Mouse (Mus musculus): Measurements from ENCODE around the gene Oprm1. TPM values are rescaled to one million over a fixed set of nuclear protein-coding genes. Genes with fewer than 3 reads are reported as not detected.

Oprm1 gene
- polyA plus RNA-seq, 1 experiment from 2014 or later: not detected

DNA sequence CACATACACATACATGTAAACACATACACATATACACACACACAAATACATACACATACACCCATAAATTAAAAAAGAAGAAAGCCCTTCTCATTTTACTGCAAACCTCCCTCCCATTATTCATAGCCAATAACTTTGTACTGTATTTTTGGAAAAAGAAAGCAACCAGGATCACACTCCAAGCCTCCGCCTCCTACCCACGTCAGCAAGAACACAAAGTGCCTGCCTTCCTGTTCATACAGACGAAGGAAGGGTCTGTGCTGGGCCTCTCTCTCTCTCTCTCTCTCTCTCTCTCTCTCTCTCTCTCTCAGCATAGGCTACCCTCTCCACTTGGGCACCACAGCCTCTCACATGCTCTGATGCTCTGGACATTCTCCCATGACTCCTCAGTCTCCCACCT lies 137.5 kb downstream of the Oprm1 start:
- in situ Hi-C loops (cut with MboI; ENCODE audit: low pct_unique_long_range_greater_than_20kb): no loop called here
- ATAC-seq (no peak), DNase-seq (ENCODE audit: low read depth, low spot score) (no peak)
- no peaks in the 10 kb centered on the region for H3K27me3 ChIP-seq
- POLR2A ChIA-PET: no interaction called here
- CTCF ChIA-PET: no interaction called here
- no peak for TF ChIP-seq CTCF (IDR thresholded peaks at IDR 0.05)

DNA sequence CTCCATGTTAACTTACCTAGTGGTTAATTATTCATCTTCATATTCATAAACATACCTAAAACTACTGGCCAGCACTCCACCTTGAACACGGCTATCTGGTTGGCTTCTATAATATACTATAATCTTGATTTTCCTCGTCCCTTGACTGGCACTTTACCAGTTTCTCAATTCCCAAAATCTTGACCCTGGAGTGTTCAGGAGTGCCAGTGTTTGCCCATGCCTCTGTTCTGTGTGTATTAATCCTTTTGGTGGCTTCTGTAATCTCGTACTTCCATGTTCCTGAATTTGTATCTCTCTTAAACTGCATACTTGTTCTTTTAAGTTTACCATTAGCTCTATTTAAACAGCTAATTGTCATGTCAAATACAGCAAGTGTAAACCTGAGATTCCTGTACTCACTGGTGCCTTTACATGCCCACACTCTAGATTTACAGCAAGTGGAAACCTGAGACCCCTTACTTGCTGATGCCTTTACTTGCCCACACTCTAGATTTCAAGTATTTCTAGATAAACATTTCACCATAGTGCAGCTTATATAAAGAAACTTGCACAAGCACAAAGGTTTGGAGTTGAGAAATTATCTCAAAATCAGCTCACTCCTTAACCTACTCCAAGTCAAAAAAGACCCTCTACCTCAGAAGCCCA lies 138.5 kb downstream of the Oprm1 start:
- H3K27me3 ChIP-seq: no peaks in the 10 kb centered on the region
- TF ChIP-seq CTCF (IDR thresholded peaks at IDR 0.05): no peak
- POLR2A ChIA-PET: no interaction called here
- DNase-seq (ENCODE audit: low read depth, low spot score) (no peak), ATAC-seq (no peak)
- CTCF ChIA-PET: interaction anchor here (2.3 kb wide), 1 partner anchor 9 kb away, joined by 8 read pairs; no protein-coding TSS in a partner anchor
- in situ Hi-C loops (cut with MboI; ENCODE audit: low pct_unique_long_range_greater_than_20kb): no loop called here

DNA sequence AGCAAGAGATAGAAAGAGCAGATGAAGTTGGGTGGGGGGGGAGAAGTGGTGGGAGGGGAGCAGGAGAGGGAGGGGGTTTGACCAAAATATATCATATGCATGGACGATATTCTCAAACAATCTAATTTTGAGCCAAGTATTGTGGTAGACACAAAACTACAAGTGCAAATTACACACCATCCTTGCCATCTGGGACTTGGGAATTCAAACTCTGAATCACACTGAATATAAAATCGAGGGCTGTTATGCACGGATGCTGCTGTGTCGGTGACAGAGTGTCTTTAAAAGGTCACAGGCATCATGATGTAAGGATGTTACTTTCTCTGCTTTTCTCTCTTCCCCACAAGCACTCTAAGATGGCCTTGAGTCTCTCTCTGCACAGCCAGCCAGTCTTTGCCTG lies 141.8 kb downstream of the Oprm1 start:
- in situ Hi-C loops (cut with MboI; ENCODE audit: low pct_unique_long_range_greater_than_20kb): no loop called here
- ATAC-seq: no peak
- H3K27me3 ChIP-seq: no peaks in the 10 kb centered on the region
- no peak for DNase-seq (ENCODE audit: low read depth, low spot score)
- ChIA-PET CTCF (no interaction called here), POLR2A (interaction anchor here (0.7 kb wide), 1 partner anchor 297 kb away, joined by 3 read pairs; no protein-coding TSS in a partner anchor)
- no peak for TF ChIP-seq CTCF (IDR thresholded peaks at IDR 0.05)

DNA sequence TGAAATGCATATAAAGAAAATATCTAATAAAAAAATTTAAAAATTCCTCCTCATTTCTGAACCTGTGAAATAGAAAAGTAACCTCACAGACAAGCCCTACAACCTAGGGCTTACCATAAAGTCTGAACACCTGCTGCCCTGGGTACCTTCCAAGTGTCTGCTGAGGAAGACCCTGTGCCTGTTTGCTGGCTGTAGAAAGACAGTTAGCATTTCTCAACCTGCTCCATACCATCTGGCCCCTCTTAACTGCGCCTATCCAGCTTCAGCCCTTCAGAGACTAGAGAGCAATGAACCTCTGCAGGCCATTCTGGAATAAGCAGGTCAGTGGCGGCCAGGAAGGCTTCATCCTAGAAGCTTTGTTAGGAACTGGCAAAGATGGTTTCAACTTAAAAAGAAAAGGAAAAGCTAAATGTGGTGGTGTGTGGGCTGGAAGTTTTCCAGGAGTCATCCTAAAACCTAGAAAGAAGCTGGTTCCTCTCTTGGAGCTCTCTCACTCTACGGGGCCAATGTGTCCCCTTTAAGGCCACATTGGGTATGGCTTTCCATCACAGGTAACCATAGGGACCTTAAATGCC lies 143.6 kb downstream of the Oprm1 start:
- no peak for DNase-seq (ENCODE audit: low read depth, low spot score)
- no peaks in the 10 kb centered on the region for H3K27me3 ChIP-seq
- no peak for TF ChIP-seq CTCF (IDR thresholded peaks at IDR 0.05)
- ChIA-PET CTCF (no interaction called here), POLR2A (no interaction called here)
- in situ Hi-C loops (cut with MboI; ENCODE audit: low pct_unique_long_range_greater_than_20kb): no loop called here
- no peak for ATAC-seq

DNA sequence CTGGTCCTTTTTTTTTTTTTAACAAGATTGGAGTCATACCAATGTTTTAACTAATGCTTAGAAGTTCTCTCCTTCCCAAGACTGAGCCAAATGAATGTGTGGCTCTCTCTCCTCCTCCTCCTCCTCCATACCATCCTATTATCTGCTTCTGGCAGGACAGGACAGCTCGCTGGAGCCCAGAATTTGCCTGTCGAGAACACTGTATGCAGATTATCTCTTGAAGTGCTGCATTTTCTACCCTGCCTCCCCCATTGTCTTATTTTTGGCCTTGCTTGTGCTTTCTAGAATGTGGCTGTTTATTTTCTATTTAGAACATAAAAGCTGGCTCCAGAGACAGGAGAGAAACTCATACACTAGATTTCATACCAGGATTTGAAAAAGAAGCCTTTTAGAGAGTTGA lies 151.5 kb downstream of the Oprm1 start:
- CTCF ChIA-PET: no interaction called here
- POLR2A ChIA-PET: no interaction called here
- H3K27me3 ChIP-seq: no peaks in the 10 kb centered on the region
- DNase-seq (ENCODE audit: low read depth, low spot score) (no peak), ATAC-seq (no peak)
- in situ Hi-C loops (cut with MboI; ENCODE audit: low pct_unique_long_range_greater_than_20kb): no loop called here
- TF ChIP-seq CTCF (IDR thresholded peaks at IDR 0.05): no peak

DNA sequence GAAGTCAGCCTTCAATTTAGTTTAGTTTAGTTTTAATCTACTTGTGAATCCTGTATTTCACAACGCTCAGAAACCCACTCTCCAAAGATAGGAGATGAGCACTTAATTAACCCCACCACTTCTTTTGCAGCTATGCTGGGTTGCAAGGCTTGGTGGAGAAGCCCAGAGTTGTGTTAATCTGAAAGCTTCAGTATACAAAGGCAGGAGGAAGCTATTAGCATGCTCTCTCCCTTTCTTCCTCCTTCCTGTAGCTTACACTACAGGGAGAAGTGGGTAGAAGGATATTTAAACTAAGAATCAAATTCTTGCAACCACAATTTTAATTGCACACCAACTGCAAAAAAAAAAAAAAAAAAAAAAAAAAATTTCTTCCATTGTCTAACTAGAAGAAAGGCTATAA lies 157.7 kb downstream of the Oprm1 start:
- in situ Hi-C loops (cut with MboI; ENCODE audit: low pct_unique_long_range_greater_than_20kb): no loop called here
- DNase-seq (ENCODE audit: low read depth, low spot score) (no peak), ATAC-seq (no peak)
- CTCF ChIA-PET: no interaction called here
- no peaks in the 10 kb centered on the region for H3K27me3 ChIP-seq
- no peak for TF ChIP-seq CTCF (IDR thresholded peaks at IDR 0.05)
- POLR2A ChIA-PET: interaction anchor here (0.7 kb wide), 2 partner anchors 107 to 747 kb away, joined by 6 read pairs; no protein-coding TSS in a partner anchor

DNA sequence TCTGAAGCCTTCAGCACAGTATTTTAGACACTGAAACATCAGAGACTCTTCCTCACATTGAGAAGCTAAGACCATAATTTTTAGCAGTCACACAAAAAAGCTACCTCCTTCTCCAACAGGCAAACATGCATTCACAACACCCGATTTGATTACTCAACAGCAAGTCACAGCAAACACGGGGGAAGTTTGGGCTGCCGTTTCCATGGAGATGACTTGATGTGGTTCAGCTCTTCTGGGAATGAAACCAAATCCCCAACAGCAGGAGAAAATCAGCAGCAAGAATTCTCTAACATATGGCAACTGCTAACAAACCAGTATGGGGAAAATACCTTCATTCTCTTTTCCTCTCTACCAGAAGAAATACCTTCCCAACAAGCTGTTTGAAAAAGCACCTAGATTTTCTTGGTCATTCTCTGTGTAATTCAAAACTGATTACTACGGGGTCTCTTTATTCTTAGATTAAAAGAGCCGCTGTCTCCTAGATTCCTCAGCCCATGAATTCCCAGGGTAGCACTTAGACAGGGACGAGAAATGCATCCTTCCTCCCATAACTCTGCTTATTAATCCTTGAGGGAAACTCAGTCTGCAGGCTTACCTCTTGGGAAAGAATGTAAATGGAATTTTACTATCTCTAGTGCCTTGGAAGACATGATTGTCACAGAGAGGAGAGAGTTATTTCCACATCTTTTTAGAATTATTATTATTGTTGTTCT lies 158.4 kb downstream of the Oprm1 start:
- in situ Hi-C loops (cut with MboI; ENCODE audit: low pct_unique_long_range_greater_than_20kb): no loop called here
- no peak for DNase-seq (ENCODE audit: low read depth, low spot score)
- CTCF ChIA-PET: no interaction called here
- TF ChIP-seq CTCF (IDR thresholded peaks at IDR 0.05): no peak
- ATAC-seq: peak; percentile 54
- no peaks in the 10 kb centered on the region for H3K27me3 ChIP-seq
- POLR2A ChIA-PET: no interaction called here

DNA sequence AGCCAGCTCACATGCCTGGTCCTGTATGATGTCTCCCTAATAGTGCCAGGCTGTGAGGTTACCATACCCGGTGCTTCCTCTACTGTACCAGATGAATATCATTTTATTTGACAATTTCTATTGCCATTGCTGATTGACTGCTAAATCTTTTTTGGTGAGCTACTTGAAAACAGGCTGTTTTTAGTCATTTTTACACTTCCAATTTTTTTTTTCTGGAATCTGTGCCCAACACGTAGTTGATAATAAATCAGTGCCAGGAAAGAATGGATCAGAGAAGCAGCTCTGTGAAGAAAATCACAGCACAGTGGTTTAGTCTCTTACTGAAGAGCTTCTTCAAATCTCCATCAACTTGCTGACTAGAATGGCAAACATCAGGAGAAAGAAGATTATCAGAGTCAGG lies 168.4 kb downstream of the Oprm1 start:
- no peak for ATAC-seq

DNA sequence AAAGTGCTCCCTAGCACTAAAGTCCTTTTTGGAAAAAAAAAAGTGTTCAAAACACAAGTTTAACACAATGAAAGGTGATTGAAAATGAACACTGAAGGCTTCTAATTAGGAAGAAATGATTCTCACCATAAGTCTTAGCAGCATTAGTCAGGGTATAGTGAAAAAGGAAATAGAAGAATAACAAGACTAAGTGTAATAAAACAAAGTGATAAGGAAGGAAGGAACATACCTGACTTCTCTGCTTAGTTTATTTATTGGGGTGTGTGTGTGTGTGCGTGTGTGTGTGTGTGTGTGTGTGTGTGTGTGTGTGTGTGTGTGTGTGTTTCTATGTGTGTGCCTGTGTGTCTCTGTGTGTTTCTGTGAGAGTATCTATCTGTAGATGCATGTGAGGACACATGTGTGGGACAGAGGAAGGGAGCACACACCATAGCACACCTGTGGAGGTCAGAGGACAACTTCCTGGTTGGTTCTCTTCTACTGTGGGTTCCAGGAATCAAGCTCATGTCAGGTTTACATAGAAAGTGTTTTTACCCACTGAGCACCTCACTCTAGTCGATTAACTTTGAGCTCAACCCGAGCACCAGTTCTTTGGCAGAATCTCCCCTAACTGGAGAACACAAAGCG lies 169.4 kb downstream of the Oprm1 start:
- no peak for DNase-seq (ENCODE audit: low read depth, low spot score)
- ATAC-seq: no peak
- CTCF ChIA-PET: no interaction called here
- in situ Hi-C loops (cut with MboI; ENCODE audit: low pct_unique_long_range_greater_than_20kb): no loop called here
- POLR2A ChIA-PET: no interaction called here
- no peak for TF ChIP-seq CTCF (IDR thresholded peaks at IDR 0.05)
- peaks cover 7% of the 10 kb centered on the region for H3K27me3 ChIP-seq

More for the DNA sequence above, 168.4 kb downstream of the Oprm1 start:
- in situ Hi-C loops (cut with MboI; ENCODE audit: low pct_unique_long_range_greater_than_20kb): no loop called here
- no peak for TF ChIP-seq CTCF (IDR thresholded peaks at IDR 0.05)
- ChIA-PET CTCF (no interaction called here), POLR2A (no interaction called here)
- peaks cover 7% of the 10 kb centered on the region for H3K27me3 ChIP-seq
- DNase-seq (ENCODE audit: low read depth, low spot score): no peak

DNA sequence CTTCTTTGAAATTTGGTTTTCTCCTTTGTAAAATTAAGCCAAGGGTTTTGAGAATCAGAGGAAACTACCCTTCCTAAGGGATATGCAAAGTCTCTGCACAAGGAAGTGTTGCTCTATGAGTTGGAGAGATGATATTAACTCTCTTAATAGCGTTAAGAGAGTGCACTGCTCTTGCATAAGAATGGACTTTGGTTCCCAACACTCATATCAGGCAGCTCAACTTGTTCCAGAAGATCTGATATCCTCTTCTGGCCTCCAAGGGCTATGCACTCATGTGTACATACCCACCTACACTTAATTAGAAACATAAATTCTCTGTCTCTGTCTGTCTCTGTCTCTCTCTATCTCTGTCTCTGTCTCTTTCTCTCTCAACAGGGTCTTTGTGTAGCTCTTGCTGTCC lies 170.6 kb downstream of the Oprm1 start:
- no peak for TF ChIP-seq CTCF (IDR thresholded peaks at IDR 0.05)
- POLR2A ChIA-PET: no interaction called here
- ATAC-seq: no peak
- no peak for DNase-seq (ENCODE audit: low read depth, low spot score)
- H3K27me3 ChIP-seq: peaks cover 7% of the 10 kb centered on the region
- CTCF ChIA-PET: no interaction called here
- in situ Hi-C loops (cut with MboI; ENCODE audit: low pct_unique_long_range_greater_than_20kb): no loop called here

DNA sequence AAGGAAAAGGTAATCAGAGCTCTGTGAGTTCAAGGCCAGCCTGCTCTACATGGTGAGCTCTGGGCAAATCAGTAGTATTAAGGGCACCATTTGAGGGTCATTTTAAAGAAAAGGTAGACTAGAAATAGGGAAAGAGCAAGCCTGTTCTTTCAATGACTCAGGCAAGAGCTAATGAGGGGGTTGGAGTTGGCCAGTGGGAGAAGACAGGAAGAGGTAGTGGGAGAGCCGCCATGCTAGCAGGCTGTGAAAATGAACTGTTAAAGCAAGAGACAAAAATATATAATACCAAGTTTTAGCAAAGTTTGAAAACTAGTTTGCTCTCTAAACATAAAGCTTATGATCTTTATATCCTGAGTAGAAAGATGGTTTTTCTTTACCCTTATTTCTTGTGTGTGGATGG lies 172.1 kb downstream of the Oprm1 start:
- POLR2A ChIA-PET: no interaction called here
- CTCF ChIA-PET: no interaction called here
- DNase-seq (ENCODE audit: low read depth, low spot score): no peak
- ATAC-seq: no peak
- no peak for TF ChIP-seq CTCF (IDR thresholded peaks at IDR 0.05)
- peaks cover 7% of the 10 kb centered on the region for H3K27me3 ChIP-seq
- in situ Hi-C loops (cut with MboI; ENCODE audit: low pct_unique_long_range_greater_than_20kb): no loop called here

All from Patski (cell line).